Mouse (Mus musculus): ENCODE data around the gene Slu7. TPM values are rescaled to one million over a fixed set of nuclear protein-coding genes. Genes with fewer than 3 reads are reported as not detected.

Slu7 gene
- polyA plus RNA-seq, 1 experiment from 2014 or later: 73.6 TPM

DNA sequence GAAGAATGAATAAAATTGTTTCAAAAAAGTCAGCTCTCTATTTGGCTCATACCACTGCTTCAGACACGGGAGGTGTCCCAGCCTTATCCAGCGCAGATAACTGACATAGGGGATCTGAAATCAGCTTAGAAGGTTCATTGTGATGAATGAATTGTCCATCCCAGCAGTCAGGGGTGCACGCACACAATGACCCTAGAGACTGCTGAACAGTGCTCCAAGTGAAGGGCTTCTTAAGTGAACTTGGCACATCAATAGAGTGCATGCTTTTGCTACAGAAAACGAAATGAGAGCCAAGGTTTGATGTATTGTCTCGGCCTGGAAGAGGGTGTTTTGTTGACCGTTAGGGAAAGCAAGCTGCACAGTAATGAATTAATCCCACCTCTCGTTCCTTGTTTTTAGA is 36.9 kb upstream of the Slu7 start:
- H3K27me3 ChIP-seq: no peaks in the 10 kb centered on the region
- peaks cover 10% of the 10 kb centered on the region for H3K4me1 ChIP-seq (replicated peaks)
- H3K27ac ChIP-seq: no peak overlapping the region
- H3K9me3 ChIP-seq: no peaks in the 10 kb centered on the region
- 21% methylated on average over 7 of the region's 7 CpGs for WGBS
- H3K9ac ChIP-seq (replicated peaks): no peak overlapping the region
- no peak overlapping the region for H3K4me2 ChIP-seq (replicated peaks)
- no peaks in the 10 kb centered on the region for H3K36me3 ChIP-seq
- H3K4me3 ChIP-seq (replicated peaks): no peak overlapping the region
- ATAC-seq: no peak

DNA sequence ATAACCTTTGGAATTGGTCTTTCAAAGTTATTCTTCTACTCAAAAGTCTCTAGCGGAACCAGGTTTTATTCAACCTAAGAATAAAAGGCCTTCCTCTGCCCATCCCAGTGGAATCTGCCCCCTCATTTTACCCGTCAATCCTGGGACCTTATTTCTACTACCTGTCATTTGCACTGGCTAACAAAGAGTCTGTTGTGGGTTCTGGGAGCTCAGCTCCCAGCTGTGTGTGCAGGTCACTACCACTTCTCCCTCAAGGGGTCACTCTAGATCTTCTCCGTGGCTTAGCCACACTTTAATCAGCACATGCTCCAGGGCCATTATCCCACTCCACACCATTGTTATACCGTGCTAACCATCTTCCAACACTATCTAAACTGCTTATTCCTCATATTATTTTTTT is 34.2 kb upstream of the Slu7 start:
- 40% methylated on average over 4 of the region's 4 CpGs for WGBS
- ATAC-seq: 0 out of 2 replicates have a peak, but pooled peaks have one; percentile 34
- no peak overlapping the region for H3K4me3 ChIP-seq (replicated peaks)
- H3K27me3 ChIP-seq: no peaks in the 10 kb centered on the region
- H3K9me3 ChIP-seq: no peaks in the 10 kb centered on the region
- H3K27ac ChIP-seq: no peak overlapping the region
- H3K4me2 ChIP-seq (replicated peaks): no peak overlapping the region
- H3K9ac ChIP-seq (replicated peaks): no peak overlapping the region
- no peaks in the 10 kb centered on the region for H3K36me3 ChIP-seq
- H3K4me1 ChIP-seq (replicated peaks): peaks cover 7% of the 10 kb centered on the region

DNA sequence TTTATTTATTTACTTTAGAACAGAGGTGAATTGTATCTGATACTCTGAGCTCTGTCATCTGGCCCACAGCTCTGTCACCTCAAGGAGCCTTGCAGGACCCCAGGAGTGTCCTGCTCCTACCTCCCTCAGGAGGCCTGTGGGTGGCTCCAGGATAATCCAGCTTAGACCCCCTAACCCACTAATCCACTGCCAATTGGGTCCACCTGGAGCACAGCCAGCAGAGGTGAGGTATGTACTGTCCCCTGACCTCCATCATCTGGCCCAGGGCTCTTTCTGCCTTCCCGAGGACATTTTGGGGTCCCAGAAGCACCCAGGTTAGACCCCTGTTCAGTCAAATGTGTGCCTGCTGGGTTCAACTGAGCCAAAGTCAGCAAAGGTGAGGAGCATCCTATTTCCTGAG is 33.4 kb upstream of the Slu7 start:
- no peak overlapping the region for H3K4me2 ChIP-seq (replicated peaks)
- H3K36me3 ChIP-seq: no peaks in the 10 kb centered on the region
- WGBS: 100% methylated on average over 1 of the region's 1 CpGs
- ATAC-seq: no peak
- no peak overlapping the region for H3K9ac ChIP-seq (replicated peaks)
- peaks cover 7% of the 10 kb centered on the region for H3K4me1 ChIP-seq (replicated peaks)
- H3K27ac ChIP-seq: no peak overlapping the region
- no peak overlapping the region for H3K4me3 ChIP-seq (replicated peaks)
- no peaks in the 10 kb centered on the region for H3K27me3 ChIP-seq
- H3K9me3 ChIP-seq: peaks cover 6% of the 10 kb centered on the region; the same call in 1 of the 2 replicates

DNA sequence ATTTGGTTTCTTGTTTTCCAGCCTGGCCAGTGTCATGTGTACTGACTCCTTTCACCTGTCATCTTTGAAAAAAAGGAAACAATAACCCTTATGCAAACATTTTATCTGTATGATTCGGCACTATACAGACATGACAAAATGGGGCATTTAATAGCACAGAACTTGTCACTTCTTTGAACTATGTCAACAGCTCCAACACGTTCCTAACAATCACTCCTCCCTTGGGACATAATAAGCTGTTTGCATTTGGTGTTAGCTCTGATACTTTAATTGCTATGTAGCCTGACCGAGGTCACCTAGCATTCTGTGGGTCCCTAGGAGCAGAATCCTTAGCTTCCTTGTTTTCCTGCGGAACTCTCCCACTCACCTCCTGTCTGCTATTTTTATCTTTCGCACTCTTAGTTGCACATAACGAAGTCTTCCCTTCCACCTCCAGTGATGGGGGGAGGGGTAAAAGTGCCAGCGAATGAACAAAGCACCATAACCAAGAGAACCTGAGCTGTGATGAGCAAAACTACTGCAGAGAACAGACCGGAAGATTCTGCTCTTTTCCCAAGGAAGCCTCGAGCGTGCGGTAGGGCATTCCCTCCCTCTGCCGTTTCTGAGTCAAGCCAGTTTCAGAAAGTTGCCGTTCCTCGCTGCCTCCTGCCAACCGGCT is 29.3 kb upstream of the Slu7 start:
- no peak for ATAC-seq
- Histone ChIP-seq H3K4me2 (replicated peaks) (no peak overlapping the region), H3K27me3 (no peaks in the 10 kb centered on the region), H3K36me3 (no peaks in the 10 kb centered on the region), H3K27ac (no peak overlapping the region), H3K4me3 (replicated peaks) (no peak overlapping the region), H3K9me3 (peaks cover 6% of the 10 kb centered on the region; the same call in 1 of the 2 replicates), H3K9ac (replicated peaks) (no peak overlapping the region), H3K4me1 (replicated peaks) (no peaks in the 10 kb centered on the region)
- WGBS: 91% methylated on average over 15 of the region's 15 CpGs

DNA sequence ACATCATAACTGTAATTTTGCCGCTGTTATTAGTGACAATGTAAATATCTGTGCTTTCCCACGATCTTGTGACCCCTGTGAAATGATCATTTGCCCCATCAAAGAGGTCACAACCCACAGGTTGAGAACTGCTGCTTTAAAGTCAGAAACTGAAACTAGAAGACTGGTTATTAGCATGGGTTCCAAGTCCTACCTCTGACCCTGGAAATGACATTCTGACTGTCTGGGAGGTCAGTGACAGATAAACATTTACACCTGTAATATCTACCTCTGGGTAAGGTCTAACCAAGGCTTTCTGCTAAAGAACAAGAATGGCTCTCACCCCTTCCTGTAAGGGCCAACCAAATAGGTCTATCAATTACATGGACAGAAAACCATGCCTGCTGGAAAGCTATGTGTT is 24.7 kb upstream of the Slu7 start:
- Histone ChIP-seq H3K27me3 (no peaks in the 10 kb centered on the region), H3K36me3 (no peaks in the 10 kb centered on the region), H3K9me3 (peaks cover 6% of the 10 kb centered on the region; the same call in 1 of the 2 replicates), H3K4me2 (replicated peaks) (no peak overlapping the region), H3K4me1 (replicated peaks) (no peaks in the 10 kb centered on the region), H3K9ac (replicated peaks) (no peak overlapping the region), H3K4me3 (replicated peaks) (no peak overlapping the region), H3K27ac (no peak overlapping the region)
- WGBS: 89% methylated on average over 2 of the region's 2 CpGs
- no peak for ATAC-seq

DNA sequence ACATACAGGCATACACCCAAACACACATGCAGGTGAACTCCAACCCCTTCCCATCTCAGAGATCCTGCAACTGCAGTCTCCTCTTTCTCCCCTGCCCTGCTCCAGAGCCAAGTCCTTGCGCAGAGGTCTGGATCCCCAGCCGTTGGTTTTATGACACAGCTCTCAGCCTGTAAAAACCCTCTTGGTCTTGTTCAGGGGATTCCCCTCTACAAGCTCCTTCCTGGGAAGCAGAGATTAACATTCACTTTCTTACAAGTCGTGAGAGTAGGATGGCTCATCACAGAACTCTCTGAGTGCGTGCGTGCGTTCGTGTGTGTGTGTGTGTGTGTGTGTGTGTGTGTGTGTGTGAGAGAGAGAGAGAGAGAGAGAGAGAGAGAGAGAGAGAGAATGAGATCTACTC is 23.3 kb upstream of the Slu7 start:
- Histone ChIP-seq H3K36me3 (no peaks in the 10 kb centered on the region), H3K4me3 (replicated peaks) (no peak overlapping the region), H3K9ac (replicated peaks) (no peak overlapping the region), H3K4me2 (replicated peaks) (no peak overlapping the region), H3K9me3 (no peaks in the 10 kb centered on the region), H3K4me1 (replicated peaks) (0 out of 2 replicates have a peak, but pooled peaks cover 3% of the 10 kb centered on the region), H3K27ac (no peak overlapping the region), H3K27me3 (no peaks in the 10 kb centered on the region)
- 81% methylated on average over 7 of the region's 7 CpGs for WGBS
- ATAC-seq: no peak

DNA sequence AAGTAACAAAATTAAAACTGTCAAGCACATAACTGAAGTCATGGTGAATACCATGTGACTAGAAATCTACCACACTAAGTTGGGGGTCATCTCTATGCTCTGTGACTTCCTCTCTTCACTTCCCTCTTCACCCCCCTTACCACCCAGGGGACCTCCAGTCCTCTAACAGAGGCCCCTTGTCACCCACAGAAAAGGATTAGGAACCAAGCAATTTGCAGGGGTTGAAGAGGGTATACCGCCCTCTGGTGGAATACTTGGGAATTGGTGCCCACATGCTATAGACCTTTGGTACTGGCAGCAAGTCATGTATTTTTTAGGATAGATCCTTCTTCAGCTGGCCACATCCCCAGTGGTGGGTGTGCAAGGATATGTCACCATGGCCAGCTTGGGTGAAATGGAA is 22.1 kb upstream of the Slu7 start:
- ATAC-seq: peak; percentile 48; the same call in 1 of the 2 replicates
- no peaks in the 10 kb centered on the region for H3K36me3 ChIP-seq
- no peak overlapping the region for H3K9ac ChIP-seq (replicated peaks)
- no peaks in the 10 kb centered on the region for H3K27me3 ChIP-seq
- H3K27ac ChIP-seq: no peak overlapping the region
- 0% methylated on average over 1 of the region's 1 CpGs for WGBS
- 0 out of 2 replicates have a peak, but pooled peaks cover 3% of the 10 kb centered on the region for H3K4me1 ChIP-seq (replicated peaks)
- no peak overlapping the region for H3K4me2 ChIP-seq (replicated peaks)
- no peaks in the 10 kb centered on the region for H3K9me3 ChIP-seq
- no peak overlapping the region for H3K4me3 ChIP-seq (replicated peaks)

DNA sequence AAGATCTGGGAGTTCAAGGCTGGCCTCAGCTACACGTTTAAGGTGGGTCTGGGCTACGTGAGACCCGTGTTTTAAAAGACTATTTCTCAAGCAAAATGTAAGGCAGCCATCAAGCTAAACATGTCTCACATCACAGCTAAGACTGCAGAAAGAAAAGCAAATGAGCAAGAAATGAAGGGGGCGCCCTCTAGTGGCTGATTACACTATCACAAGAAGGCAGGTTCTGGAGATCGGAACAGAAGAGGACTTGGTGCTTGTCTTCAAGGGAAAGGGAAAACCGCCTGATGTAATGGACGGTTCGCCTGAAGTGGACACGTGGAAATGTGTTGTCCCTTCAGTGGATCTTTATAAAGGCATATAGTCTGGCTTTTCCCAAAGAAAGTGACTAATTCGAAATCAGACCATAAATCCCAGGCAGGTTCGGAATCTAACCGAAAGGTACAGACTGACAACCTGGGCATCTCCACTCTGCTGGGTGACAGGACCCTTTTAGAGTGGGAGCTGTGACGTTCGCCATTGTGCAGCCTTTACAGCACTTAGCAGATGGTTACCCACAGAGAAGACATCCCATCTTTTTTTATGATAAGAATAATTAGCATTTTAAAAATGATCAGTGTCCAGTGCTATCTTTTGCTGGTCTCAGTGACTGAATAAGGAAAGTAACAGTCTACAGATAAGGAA is 20.6 kb upstream of the Slu7 start:
- Histone ChIP-seq H3K4me2 (replicated peaks) (no peak overlapping the region), H3K27ac (no peak overlapping the region), H3K9me3 (no peaks in the 10 kb centered on the region), H3K36me3 (no peaks in the 10 kb centered on the region), H3K4me3 (replicated peaks) (no peak overlapping the region), H3K4me1 (replicated peaks) (peaks cover 7% of the 10 kb centered on the region; the same call in 1 of the 2 replicates), H3K27me3 (no peaks in the 10 kb centered on the region), H3K9ac (replicated peaks) (no peak overlapping the region)
- WGBS: 24% methylated on average over 14 of the region's 14 CpGs
- peak; percentile 41 for ATAC-seq

DNA sequence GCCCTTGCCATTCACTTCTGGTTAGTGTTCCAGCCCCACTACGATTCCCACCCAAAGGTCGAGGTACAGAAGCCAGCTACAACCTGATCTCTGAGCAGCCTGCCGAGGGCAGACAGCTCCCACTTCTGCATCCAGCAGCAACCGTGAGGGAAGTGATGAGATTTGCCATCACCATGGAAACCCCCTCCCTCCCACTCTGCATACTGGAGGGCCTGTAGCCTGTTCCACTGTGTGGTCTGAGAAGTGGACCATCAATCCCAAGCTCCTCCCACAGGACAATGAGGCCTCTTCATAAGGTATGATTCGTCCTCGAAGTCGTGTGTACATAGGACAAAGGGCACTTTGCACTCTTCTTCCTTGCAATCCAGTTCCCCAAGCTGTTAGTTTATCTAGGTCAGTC is 16.3 kb upstream of the Slu7 start:
- 39% methylated on average over 7 of the region's 7 CpGs for WGBS
- H3K4me1 ChIP-seq (replicated peaks): peaks cover 7% of the 10 kb centered on the region; the same call in 1 of the 2 replicates
- no peak overlapping the region for H3K9ac ChIP-seq (replicated peaks)
- no peak overlapping the region for H3K4me3 ChIP-seq (replicated peaks)
- peak; percentile 57 for ATAC-seq
- no peaks in the 10 kb centered on the region for H3K36me3 ChIP-seq
- no peaks in the 10 kb centered on the region for H3K9me3 ChIP-seq
- no peak overlapping the region for H3K27ac ChIP-seq
- no peaks in the 10 kb centered on the region for H3K27me3 ChIP-seq
- no peak overlapping the region for H3K4me2 ChIP-seq (replicated peaks)

DNA sequence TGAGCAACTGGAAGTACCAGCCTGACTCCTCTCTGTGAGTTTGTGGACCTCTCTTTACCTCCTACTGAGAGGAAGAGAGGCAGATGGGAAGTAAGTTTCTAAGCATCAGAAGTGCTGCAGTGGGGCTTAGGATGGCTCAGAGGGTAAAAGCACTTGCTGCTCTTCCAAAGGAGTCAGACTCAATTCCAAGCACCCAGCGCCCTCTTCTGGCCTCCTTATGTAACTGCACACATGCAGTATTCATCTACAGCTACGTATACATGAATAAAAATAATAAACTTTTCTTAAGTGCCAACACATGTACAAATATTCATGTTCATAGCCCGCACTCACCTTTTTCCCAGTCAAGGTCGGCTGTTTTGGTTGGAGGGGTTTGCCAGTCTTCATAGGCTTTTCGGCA is 9.2 kb upstream of the Slu7 start:
- Histone ChIP-seq H3K36me3 (no peaks in the 10 kb centered on the region), H3K27ac (no peak overlapping the region), H3K9me3 (no peaks in the 10 kb centered on the region; the same call in 1 of the 2 replicates), H3K9ac (replicated peaks) (no peak overlapping the region), H3K4me2 (replicated peaks) (no peak overlapping the region), H3K4me3 (replicated peaks) (no peak overlapping the region), H3K4me1 (replicated peaks) (peaks cover 8% of the 10 kb centered on the region; the same call in 1 of the 2 replicates), H3K27me3 (no peaks in the 10 kb centered on the region)
- no peak for ATAC-seq
- 79% methylated on average over 5 of the region's 5 CpGs for WGBS

DNA sequence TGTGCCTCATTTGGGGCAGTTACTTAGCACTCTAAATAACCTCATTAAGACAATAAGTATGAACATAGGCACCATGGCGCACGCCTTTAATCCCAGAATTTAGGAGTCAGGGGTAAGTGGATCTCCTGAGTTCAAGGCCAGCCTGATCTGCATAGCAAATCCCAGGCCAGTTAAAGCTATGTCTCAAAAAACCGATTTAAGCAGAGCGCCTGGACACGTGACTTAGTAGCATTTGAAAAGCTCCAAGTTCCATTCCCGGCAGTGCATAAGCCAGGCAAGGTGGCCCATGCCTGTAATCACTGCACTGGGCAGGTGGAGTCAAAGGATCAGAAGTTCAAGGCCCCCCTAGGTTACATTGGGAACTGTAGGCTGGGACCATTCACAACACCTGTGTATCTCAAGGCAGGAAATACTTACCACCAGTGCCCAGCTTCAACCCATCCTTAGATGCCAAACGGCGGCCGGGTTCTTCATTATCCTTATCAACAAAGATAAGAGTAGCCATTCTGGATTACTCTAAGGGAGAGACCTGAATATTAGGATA is 8.3 kb upstream of the Slu7 start:
- H3K27ac ChIP-seq: no peak overlapping the region
- peak overlapping the region; percentile 60 for H3K4me3 ChIP-seq (replicated peaks)
- peak; percentile 35; the same call in 1 of the 2 replicates for ATAC-seq
- H3K36me3 ChIP-seq: no peaks in the 10 kb centered on the region
- WGBS: 91% methylated on average over 9 of the region's 9 CpGs
- H3K27me3 ChIP-seq: no peaks in the 10 kb centered on the region
- H3K9me3 ChIP-seq: no peaks in the 10 kb centered on the region; the same call in 1 of the 2 replicates
- peaks cover 8% of the 10 kb centered on the region; the same call in 1 of the 2 replicates for H3K4me1 ChIP-seq (replicated peaks)
- peak overlapping the region; percentile 65; the same call in 1 of the 2 replicates for H3K9ac ChIP-seq (replicated peaks)
- H3K4me2 ChIP-seq (replicated peaks): peak overlapping the region; percentile 60

DNA sequence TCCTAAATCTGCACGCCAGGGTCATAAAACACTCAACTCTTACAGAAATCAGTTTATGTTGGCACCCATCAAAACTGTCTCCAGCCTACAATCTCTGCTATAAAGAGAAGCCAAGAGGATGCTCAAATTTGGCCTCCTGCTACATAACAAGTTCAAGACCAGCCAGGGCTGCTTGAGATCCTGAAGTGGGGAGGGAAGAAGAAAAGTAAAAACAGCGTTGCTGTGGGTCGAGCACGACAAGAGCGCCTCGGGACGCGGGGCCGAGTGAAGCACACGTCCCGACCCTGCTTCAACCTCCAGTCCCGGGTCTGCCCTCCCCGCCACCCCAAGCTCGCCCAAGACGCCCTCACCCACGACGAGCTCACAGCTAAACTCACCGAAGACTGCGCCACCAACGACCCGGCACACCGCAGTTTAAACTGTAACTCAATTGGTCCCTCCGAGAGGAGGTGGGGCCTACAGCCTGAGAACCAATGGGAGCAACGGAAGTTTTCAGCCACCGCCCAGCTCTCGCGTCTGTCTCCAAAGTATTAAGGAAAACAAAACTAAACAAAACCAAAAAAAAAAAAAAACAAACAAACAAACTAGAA is 7.6 kb upstream of the Slu7 start, which contains the start of gene Pttg1:
Gene Pttg1 (minus strand): TSS at position 428 of the 590 bp plus-strand sequence.
- Histone ChIP-seq H3K4me1 (replicated peaks) (peaks cover 8% of the 10 kb centered on the region; the same call in 1 of the 2 replicates), H3K4me2 (replicated peaks) (peak within 1 kb of the TSS; percentile 60), H3K27me3 (no peaks in the 10 kb centered on the region), H3K4me3 (replicated peaks) (peak within 1 kb of the TSS; percentile 60), H3K36me3 (no peaks in the 10 kb centered on the region), H3K9me3 (no peaks in the 10 kb centered on the region; the same call in 1 of the 2 replicates), H3K27ac (no peak within 1 kb of the TSS), H3K9ac (replicated peaks) (peak within 1 kb of the TSS; percentile 65)
- ATAC-seq: peak; percentile 97
- 5% methylated on average over 27 of the region's 27 CpGs for WGBS
